Mouse (Mus musculus): ENCODE results near the gene Kcnc3. TPM values are rescaled to one million over a fixed set of nuclear protein-coding genes. Genes with fewer than 3 reads are reported as not detected.

The Kcnc3 gene
- total and polyA plus RNA-seq, 2 experiments: 0.37 to 4.6 TPM

- no peak for TF ChIP-seq POLR2A (IDR thresholded peaks at IDR 0.05; ENCODE audit: extremely low read depth, insufficient read depth, low read length)
- TF ChIP-seq CTCF (IDR thresholded peaks at IDR 0.05; ENCODE audit: low read depth, low read length): no peak
- Histone ChIP-seq H3K4me1 (ENCODE audit: control insufficient read depth, insufficient read depth, low read length) (no peaks in the 10 kb centered on the region), H3K36me3 (ENCODE audit: control insufficient read depth, insufficient read depth, low read length) (peaks cover 2% of the 10 kb centered on the region; the same call in 1 of the 2 replicates)
Observed at GRCm38 (mm10) chr7:44632676-44633075, 42.2 kb downstream of the Kcnc3 start.

GRCm38 (mm10) chr7:44633407-44633806 is 42.9 kb downstream of the Kcnc3 start:
- WGBS: 65% methylated on average over 15 of the region's 15 CpGs
- Histone ChIP-seq H3K4me3 (ENCODE audit: insufficient read depth, low read depth, low read length) (no peak overlapping the region), H3K27ac (replicated peaks; ENCODE audit: insufficient read depth, low read depth, low read length) (no peak overlapping the region), H3K27me3 (ENCODE audit: control insufficient read depth, insufficient read depth, low read length) (no peaks in the 10 kb centered on the region), H3K4me1 (ENCODE audit: control insufficient read depth, insufficient read depth, low read length) (no peaks in the 10 kb centered on the region), H3K9ac (ENCODE audit: low read depth, low read length) (no peak overlapping the region), H3K36me3 (ENCODE audit: control insufficient read depth, insufficient read depth, low read length) (no peaks in the 10 kb centered on the region; the same call in 1 of the 2 replicates), H3K79me2 (ENCODE audit: control insufficient read depth, insufficient read depth, low read length) (no peaks in the 10 kb centered on the region)
- TF ChIP-seq POLR2A (IDR thresholded peaks at IDR 0.05; ENCODE audit: extremely low read depth, insufficient read depth, low read length): no peak
- peak; percentile 46 for TF ChIP-seq CTCF (IDR thresholded peaks at IDR 0.05; ENCODE audit: low read depth, low read length)
- no peak for DNase-seq (ENCODE audit: extremely low read depth, low read depth, low spot score)

More at GRCm38 (mm10) chr7:44632676-44633075, 42.2 kb downstream of the Kcnc3 start:
- Histone ChIP-seq H3K27ac (replicated peaks; ENCODE audit: insufficient read depth, low read depth, low read length) (no peak overlapping the region), H3K79me2 (ENCODE audit: control insufficient read depth, insufficient read depth, low read length) (no peaks in the 10 kb centered on the region), H3K4me3 (ENCODE audit: insufficient read depth, low read depth, low read length) (no peak overlapping the region), H3K27me3 (ENCODE audit: control insufficient read depth, insufficient read depth, low read length) (no peaks in the 10 kb centered on the region), H3K9ac (ENCODE audit: low read depth, low read length) (no peak overlapping the region)
- no peak for DNase-seq (ENCODE audit: extremely low read depth, low read depth, low spot score)
- WGBS: 69% methylated on average over 13 of the region's 13 CpGs

- no peaks in the 10 kb centered on the region for H3K79me2 ChIP-seq (ENCODE audit: control insufficient read depth, insufficient read depth, low read length)
- H3K4me1 ChIP-seq (ENCODE audit: control insufficient read depth, insufficient read depth, low read length): no peaks in the 10 kb centered on the region
- H3K27me3 ChIP-seq (ENCODE audit: control insufficient read depth, insufficient read depth, low read length): no peaks in the 10 kb centered on the region
- TF ChIP-seq CTCF (IDR thresholded peaks at IDR 0.05; ENCODE audit: low read depth, low read length) (no peak), POLR2A (IDR thresholded peaks at IDR 0.05; ENCODE audit: extremely low read depth, insufficient read depth, low read length) (no peak)
- no peak for DNase-seq (ENCODE audit: extremely low read depth, low read depth, low spot score)
- no peak overlapping the region for H3K4me3 ChIP-seq (ENCODE audit: insufficient read depth, low read depth, low read length)
- no peak overlapping the region for H3K9ac ChIP-seq (ENCODE audit: low read depth, low read length)
- no peaks in the 10 kb centered on the region for H3K36me3 ChIP-seq (ENCODE audit: control insufficient read depth, insufficient read depth, low read length)
- WGBS: 87% methylated on average over 9 of the region's 9 CpGs
- H3K27ac ChIP-seq (replicated peaks; ENCODE audit: insufficient read depth, low read depth, low read length): no peak overlapping the region
Observed at GRCm38 (mm10) chr7:44636684-44637083, 46.2 kb downstream of the Kcnc3 start.

- H3K27me3 ChIP-seq (ENCODE audit: control insufficient read depth, insufficient read depth, low read length): no peaks in the 10 kb centered on the region
- WGBS: 67% methylated on average over 16 of the region's 16 CpGs
Observed at GRCm38 (mm10) chr7:44638663-44639062, 48.2 kb downstream of the Kcnc3 start.

GRCm38 (mm10) chr7:44640843-44641605 is 50.6 kb downstream of the Kcnc3 start:
- Histone ChIP-seq H3K4me1 (ENCODE audit: control insufficient read depth, insufficient read depth, low read length) (peaks cover 9% of the 10 kb centered on the region), H3K27me3 (ENCODE audit: control insufficient read depth, insufficient read depth, low read length) (no peaks in the 10 kb centered on the region), H3K4me3 (ENCODE audit: insufficient read depth, low read depth, low read length) (no peak overlapping the region), H3K9ac (ENCODE audit: low read depth, low read length) (no peak overlapping the region), H3K79me2 (ENCODE audit: control insufficient read depth, insufficient read depth, low read length) (no peaks in the 10 kb centered on the region), H3K36me3 (ENCODE audit: control insufficient read depth, insufficient read depth, low read length) (no peaks in the 10 kb centered on the region), H3K27ac (replicated peaks; ENCODE audit: insufficient read depth, low read depth, low read length) (no peak overlapping the region)
- no peak for TF ChIP-seq CTCF (IDR thresholded peaks at IDR 0.05; ENCODE audit: low read depth, low read length)
- WGBS: 62% methylated on average over 25 of the region's 25 CpGs
- DNase-seq (ENCODE audit: extremely low read depth, low read depth, low spot score): no peak

More at GRCm38 (mm10) chr7:44638663-44639062, 48.2 kb downstream of the Kcnc3 start:
- H3K9ac ChIP-seq (ENCODE audit: low read depth, low read length): no peak overlapping the region
- no peaks in the 10 kb centered on the region for H3K4me1 ChIP-seq (ENCODE audit: control insufficient read depth, insufficient read depth, low read length)
- DNase-seq (ENCODE audit: extremely low read depth, low read depth, low spot score): no peak
- no peak for TF ChIP-seq POLR2A (IDR thresholded peaks at IDR 0.05; ENCODE audit: extremely low read depth, insufficient read depth, low read length)
- no peak for TF ChIP-seq CTCF (IDR thresholded peaks at IDR 0.05; ENCODE audit: low read depth, low read length)
- no peak overlapping the region for H3K27ac ChIP-seq (replicated peaks; ENCODE audit: insufficient read depth, low read depth, low read length)
- no peaks in the 10 kb centered on the region for H3K79me2 ChIP-seq (ENCODE audit: control insufficient read depth, insufficient read depth, low read length)
- no peak overlapping the region for H3K4me3 ChIP-seq (ENCODE audit: insufficient read depth, low read depth, low read length)
- H3K36me3 ChIP-seq (ENCODE audit: control insufficient read depth, insufficient read depth, low read length): no peaks in the 10 kb centered on the region

- H3K27me3 ChIP-seq (ENCODE audit: control insufficient read depth, insufficient read depth, low read length): no peaks in the 10 kb centered on the region
- H3K27ac ChIP-seq (replicated peaks; ENCODE audit: insufficient read depth, low read depth, low read length): no peak overlapping the region
- no peaks in the 10 kb centered on the region for H3K79me2 ChIP-seq (ENCODE audit: control insufficient read depth, insufficient read depth, low read length)
- TF ChIP-seq CTCF (IDR thresholded peaks at IDR 0.05; ENCODE audit: low read depth, low read length): peak; percentile 76
- TF ChIP-seq POLR2A (IDR thresholded peaks at IDR 0.05; ENCODE audit: extremely low read depth, insufficient read depth, low read length): no peak
- no peaks in the 10 kb centered on the region for H3K36me3 ChIP-seq (ENCODE audit: control insufficient read depth, insufficient read depth, low read length)
- no peak for DNase-seq (ENCODE audit: extremely low read depth, low read depth, low spot score)
- no peak overlapping the region for H3K9ac ChIP-seq (ENCODE audit: low read depth, low read length)
- 46% methylated on average over 8 of the region's 8 CpGs for WGBS
- H3K4me3 ChIP-seq (ENCODE audit: insufficient read depth, low read depth, low read length): no peak overlapping the region
- H3K4me1 ChIP-seq (ENCODE audit: control insufficient read depth, insufficient read depth, low read length): peaks cover 9% of the 10 kb centered on the region
Observed at GRCm38 (mm10) chr7:44641887-44642286, 51.4 kb downstream of the Kcnc3 start.
